Mouse (Mus musculus) kidney, adult 9 months (tissue): ENCODE data around the gene Gm11077.

Experiments used
- DNase-seq: peaks from one replicate; pipeline ENCODE4 v3.0.0; 2022

Gm11077 gene

DNA sequence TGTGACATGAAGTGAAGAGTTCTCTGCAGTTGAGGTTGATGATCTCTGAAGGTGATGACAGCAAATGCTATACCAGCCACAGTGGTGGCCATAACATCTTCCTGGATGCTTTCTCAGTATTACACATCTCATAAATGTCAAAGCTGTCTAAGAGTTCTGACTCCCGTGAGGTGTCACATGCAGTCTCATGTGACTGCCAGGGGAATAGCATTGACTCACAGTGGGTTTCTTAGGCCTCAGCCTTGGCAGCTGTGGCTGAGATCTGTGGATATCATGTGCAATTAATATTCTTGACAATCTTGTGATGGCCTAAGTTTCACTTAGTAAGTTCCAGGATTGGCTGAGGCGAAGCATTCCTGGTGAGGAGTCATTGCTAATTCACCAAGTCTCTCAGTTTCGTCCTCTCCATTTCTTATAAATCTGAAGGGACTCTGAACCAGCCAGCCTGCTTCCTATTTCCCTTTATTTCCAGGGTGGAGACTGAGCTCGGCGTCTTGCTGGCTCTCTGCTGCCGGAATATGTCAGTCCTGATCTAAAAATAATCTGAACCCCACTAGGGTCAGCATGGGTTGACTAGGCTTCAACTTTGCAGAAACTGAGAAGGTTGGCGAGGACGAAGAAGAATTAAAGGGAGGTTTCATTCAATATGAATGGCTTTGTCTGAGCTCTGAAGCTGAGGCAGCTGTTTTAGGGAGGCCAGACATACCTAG is 21.4 kb downstream of the Gm11077 start:
- peak; percentile 32 for DNase-seq

DNA sequence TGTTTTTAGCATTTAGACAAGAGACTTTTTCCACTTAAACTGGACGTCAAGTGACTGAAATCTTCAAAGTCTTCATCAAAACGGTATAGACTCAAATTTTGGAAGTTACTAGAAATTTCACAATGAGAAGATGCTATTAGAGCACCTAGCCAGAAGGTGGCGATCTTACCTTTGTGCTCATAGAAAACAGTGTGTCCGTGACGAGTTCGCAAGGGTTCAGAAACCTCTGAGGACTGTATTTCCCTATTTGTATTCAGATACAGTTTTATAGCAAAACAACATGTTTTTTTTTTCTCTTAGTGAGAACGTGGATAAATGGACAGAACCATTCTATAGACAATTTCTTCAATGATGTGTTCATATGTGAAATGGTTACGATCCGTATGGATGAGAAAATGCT is 37.3 kb downstream of the Gm11077 start:
- DNase-seq = peak; percentile 54

DNA sequence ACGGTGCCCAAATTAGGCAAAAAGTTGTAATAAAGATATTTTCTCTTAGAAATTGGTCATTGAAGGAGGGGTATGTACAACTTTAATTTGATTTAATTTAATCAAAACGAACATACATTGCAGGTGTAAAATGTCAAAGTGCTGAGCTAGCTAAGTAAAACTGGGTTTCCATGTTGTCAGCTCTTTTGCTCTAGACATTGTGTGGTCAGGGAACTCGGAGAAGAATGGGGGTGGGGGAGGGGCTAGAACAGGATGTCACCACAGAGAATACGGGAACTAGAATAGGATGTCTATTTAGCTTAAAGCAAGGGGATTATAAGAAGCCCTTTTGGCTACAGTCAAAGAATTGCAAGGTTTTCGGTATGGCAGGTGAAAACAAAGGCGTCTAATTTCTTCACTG is 38.2 kb downstream of the Gm11077 start:
- DNase-seq = no peak

DNA sequence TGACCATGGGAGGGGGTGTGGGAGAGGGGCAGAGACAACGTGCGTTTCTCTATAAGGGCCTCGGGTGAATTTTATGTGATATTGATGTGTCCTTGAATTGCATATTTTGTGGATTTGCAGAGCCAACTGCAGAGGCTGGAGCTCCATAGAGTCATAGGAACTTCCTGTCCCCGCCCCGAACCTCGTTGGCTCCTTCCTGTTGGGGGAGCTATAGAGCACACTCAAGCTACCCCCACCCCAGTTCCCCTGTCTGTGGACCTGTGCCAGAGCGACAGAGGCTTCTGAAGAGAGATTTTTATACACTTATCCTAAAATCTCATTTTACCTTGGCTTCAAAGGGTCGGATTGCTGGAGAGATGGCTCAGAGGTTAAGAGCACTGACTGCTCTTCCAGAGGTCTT is 39.1 kb downstream of the Gm11077 start:
- DNase-seq = no peak

DNA sequence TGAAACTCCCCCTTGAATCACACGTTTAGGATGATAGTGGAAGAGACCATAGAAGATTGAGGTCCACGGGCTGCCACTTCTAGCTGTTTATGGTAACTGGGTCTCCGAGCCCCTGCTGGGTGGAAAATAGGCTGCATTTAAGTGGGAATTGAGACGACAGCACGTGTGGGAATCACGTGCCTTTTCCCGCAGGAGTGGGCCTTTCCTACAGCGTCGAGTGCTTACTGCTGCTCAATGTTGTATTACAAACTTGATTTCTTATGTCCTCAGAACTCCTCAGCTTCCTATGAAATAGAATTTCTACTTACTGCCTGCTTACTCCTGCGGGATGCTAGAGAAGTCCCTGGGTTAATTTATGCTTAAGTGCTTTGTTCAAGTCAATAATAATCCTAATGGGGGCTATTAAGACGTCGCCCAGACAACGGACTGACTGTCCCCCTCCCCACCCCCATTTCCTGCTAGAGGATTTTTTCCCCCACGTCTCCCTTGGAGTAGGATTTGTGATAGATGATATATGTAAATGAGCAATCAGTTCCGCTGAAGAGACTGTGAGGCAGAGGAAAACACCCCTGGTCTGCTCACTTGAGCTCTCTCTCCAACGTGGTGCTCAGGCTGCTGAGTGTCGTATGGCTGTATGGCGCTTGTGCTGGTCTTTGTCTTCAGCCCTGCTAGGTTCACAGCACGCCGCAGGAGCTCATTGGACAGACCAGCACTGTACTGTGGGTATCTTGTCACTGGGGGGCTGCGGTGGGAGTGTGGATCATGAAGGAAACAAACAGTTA is 40.0 kb downstream of the Gm11077 start:
- no peak for DNase-seq

DNA sequence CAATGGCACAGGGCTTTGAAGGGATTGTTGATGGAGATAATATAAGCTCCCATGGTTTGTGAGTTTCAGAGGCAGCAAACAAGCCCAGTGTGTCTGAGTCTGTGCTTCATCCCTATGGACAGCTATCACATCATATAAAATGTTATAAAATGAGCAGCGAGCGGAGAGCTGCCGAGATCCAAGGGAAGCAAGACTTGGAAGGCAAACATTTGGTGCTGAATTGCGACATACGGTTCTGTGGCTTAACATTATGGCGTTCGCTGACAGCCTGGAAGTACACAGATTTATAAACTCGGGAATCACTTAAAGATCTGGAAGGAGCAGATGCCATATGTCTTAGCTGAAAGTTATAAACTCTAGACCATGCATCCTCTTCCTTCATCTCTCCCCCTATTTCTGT is 47.2 kb downstream of the Gm11077 start:
- no peak for DNase-seq

DNA sequence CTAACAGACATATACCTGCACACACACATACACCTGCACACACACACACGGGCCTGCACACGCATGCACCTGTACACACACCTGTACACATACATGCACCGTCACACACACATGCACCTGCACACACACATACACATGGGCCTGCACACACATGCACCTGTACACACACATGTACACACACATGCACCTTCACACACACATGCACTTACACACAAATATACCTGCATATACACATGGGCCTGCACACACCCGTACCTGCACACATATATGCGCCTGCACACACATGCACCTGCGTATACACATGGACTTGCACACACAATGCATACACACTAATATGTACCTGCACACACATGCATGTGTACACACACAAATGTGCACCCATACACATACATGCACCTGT is 53.4 kb downstream of the Gm11077 start:
- no peak for DNase-seq

DNA sequence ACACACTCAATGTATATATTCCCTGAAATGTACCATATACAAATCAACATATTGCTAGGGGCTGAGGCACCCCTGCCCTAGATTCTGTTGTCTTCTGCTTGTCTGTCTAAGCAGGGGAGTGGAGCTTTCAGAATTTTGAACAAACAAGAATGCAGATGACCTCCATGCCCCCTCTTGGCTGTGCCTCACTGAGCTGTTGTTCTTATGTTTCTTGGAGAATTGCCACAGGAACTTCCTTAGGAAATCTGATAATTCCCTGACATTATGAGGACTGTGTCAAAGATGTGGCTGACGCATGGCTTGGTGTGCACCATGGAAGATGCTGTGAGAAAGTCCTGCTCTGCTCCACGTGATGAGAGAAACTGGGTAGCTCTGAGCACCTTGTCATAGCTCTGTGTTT is 57.0 kb downstream of the Gm11077 start:
- DNase-seq = peak; percentile 52

DNA sequence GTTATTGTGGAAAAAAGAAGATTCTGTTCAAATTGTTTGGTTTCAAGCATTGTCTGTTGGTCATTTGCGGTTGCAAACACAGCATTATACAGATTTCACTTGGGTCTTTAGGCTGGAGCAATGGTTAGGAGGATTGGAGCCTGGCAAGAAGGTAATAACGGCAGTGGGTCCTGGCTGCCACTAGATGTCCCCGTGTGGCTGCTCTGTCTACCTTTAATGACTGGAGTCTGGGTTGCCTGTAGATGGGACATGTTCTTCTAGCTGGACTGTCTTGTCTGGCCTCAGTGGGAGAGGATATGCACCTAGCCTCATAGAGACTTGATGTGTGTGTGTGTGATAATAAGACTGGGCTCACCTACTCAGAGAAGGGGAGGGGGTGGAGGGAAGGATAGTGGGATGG is 60.8 kb downstream of the Gm11077 start:
- DNase-seq = peak; percentile 8

DNA sequence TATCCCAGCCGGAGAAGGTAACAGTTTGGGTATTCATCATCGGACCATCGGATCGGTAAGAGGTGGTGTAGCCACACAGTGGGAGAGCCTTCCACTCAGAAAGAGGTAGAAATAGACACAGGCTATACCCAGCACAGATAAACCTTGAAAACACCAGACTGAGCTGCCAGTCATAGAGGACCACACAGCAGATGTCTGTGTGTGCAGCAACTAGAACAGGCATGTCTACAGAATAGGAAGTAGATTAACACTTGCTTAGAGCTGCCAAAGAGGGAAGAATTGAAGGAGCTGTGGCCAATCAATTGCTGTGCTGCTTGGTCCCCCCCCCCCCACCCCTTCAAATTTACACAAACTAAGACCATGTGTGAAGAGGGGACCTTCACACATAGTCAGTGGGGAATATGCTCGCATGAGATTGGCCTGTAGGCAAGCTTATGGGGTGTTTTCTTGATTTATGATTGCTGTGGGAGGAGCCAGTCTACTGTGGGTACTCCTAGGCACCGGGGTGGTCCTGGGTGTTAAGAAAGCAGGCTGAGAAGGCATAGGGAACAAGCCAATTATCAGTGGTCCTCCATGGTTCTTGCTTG is 64.7 kb downstream of the Gm11077 start:
- DNase-seq = no peak

DNA sequence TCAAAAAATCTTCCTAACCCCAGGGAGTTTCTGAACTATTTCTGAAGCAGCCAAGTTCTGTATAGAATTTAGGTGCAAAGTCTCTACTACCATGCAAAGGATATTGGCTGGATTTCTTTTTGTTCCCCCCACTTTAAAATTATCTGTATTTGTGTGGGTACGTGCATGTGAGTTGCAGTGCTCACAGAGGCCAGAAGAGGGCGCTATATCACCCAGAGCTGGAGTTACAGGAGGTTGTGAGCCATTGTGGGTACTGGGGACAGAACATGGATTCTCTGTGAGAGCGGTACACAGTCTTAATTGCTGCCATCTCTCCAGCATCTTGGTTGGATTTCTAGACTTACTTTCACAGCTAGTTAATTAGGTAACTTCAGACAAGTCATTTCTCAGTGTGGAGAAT is 69.8 kb downstream of the Gm11077 start:
- DNase-seq = no peak

DNA sequence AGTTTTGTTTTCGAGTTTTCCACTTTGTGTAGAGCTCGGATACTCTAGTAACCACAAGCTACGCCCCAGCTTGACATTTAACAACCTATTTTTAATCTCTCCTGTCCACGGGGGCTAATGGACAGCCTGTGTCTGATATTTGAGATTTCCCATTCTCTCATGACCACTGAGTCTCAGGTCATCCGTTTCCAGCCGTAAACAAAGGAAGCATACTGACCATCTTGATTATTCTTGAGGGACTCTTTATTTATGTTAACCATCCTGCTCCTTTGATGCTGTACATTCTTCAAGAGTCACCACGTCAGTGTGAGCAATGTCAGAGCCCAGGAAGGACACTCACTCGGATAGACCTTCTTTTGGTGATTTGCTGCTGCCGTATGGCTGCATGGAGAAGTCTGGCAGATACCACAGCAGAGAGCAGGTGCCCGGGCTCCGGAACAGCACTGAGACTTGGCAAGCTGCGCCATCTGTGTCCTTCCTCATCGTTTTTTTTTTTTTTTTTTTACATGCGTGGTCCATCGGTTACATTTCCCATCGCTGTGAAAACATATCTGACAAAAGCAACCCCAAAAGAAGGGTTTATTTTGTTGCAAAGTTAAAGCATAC is 70.5 kb downstream of the Gm11077 start:
- DNase-seq = no peak

DNA sequence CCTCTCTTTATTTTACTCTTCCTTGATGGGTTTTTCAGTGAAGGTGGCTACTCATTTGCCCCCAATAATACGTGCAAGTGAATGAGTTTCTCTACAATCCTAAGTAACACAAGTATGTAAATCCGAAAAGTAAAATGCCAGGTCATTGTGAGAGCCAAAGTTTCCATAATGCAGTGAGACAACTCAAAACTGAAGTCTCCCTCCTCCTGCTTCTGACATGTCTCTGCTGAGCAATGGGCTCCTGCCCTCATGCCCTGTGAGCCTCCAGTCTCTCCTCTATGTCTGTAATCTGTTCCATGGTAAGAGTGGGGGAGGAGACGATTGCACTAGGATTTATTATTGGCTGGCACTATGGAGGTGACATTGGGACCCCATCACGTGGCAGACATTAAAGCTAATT is 71.5 kb downstream of the Gm11077 start:
- no peak for DNase-seq
